Mouse (Mus musculus): Measurements from ENCODE around the gene Rnase9. TPM values are rescaled to one million over a fixed set of nuclear protein-coding genes. Genes with fewer than 3 reads are reported as not detected.

The Rnase9 gene
- total and polyA plus RNA-seq, 2 experiments = not detected

DNA sequence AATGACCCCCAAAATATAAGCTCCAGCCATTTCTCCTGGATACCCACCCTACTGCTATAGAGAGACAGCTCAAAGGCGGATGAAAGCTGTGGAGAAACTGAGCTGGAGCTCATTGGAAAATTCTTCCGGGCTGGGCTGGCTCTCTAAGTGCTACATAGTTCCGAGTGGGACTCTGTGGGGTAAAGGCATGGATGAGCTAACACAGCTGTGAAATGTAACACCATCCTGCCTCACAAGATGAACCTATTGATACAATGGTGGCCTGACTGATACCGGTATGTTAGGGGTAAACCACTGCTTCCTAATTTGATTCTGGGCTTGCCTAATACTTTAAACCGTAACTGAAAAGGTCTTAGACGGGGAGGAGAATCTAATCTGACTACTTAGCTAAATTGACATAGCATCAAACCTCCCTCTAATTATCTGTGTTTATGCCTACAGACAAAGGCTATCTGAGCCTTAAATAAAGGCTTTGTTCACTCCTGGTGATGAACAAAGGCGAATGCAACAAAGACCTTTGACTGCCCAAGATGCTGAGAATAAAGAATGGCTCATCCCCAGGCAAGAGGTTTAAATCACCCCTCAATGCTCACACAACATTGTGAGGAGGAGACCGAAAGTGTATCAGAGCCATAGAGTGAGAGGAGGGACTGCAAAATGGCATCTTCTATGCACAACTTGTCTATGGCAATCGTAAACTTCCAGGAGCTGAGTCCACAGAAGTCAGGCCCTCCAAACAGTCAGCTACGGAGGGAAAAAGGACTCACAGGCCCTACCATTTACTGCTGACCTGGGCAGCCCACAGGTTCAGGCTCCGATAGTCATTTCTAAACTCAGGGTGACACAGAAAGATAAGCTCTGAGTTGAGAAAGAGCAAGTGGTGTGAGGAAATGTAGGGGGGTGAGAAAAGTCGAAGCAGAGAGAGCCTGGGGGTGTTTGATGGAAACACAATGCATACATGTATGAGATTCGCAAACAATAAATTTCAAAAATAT is 12.9 kb upstream of the Rnase9 start:
- Histone ChIP-seq H3K4me1 (ENCODE audit: control insufficient read depth, insufficient read depth, low read length) (no peaks in the 10 kb centered on the region), H3K9ac (ENCODE audit: low read depth, low read length) (no peak overlapping the region), H3K27ac (replicated peaks; ENCODE audit: insufficient read depth, low read depth, low read length) (no peak overlapping the region), H3K79me2 (ENCODE audit: control insufficient read depth, insufficient read depth, low read length) (no peaks in the 10 kb centered on the region), H3K4me3 (ENCODE audit: insufficient read depth, low read depth, low read length) (no peak overlapping the region), H3K27me3 (ENCODE audit: control insufficient read depth, insufficient read depth, low read length) (no peaks in the 10 kb centered on the region), H3K36me3 (ENCODE audit: control insufficient read depth, insufficient read depth, low read length) (no peaks in the 10 kb centered on the region)
- TF ChIP-seq POLR2A (IDR thresholded peaks at IDR 0.05; ENCODE audit: extremely low read depth, insufficient read depth, low read length) = no peak
- TF ChIP-seq CTCF (IDR thresholded peaks at IDR 0.05; ENCODE audit: low read depth, low read length) = no peak
- 86% methylated on average over 13 of the region's 13 CpGs for WGBS
- DNase-seq (ENCODE audit: extremely low read depth, low read depth, low spot score) = no peak

DNA sequence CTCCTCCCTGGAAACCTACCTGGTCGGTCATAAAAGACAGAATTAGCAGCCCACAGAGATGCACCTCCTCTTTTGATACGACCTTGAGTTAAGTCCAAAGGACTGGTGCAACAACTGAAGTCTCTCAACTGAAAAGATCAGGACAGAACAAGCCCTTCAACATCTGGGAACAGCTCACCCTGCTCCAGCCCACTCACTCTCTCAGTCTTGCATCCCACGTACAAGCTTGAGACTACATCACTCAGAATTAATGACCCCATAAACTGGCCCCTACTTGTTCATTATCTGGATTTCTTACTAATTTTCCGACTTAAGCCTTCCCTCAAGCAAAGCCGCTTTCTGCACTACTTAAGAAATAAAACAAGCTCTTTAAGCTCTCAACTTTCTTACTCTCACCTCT is 11.5 kb upstream of the Rnase9 start:
- no peaks in the 10 kb centered on the region for H3K79me2 ChIP-seq (ENCODE audit: control insufficient read depth, insufficient read depth, low read length)
- TF ChIP-seq CTCF (IDR thresholded peaks at IDR 0.05; ENCODE audit: low read depth, low read length) (no peak), POLR2A (IDR thresholded peaks at IDR 0.05; ENCODE audit: extremely low read depth, insufficient read depth, low read length) (no peak)
- no peaks in the 10 kb centered on the region for H3K27me3 ChIP-seq (ENCODE audit: control insufficient read depth, insufficient read depth, low read length)
- H3K27ac ChIP-seq (replicated peaks; ENCODE audit: insufficient read depth, low read depth, low read length) = no peak overlapping the region
- H3K4me3 ChIP-seq (ENCODE audit: insufficient read depth, low read depth, low read length) = no peak overlapping the region
- no peak for DNase-seq (ENCODE audit: extremely low read depth, low read depth, low spot score)
- no peaks in the 10 kb centered on the region for H3K4me1 ChIP-seq (ENCODE audit: control insufficient read depth, insufficient read depth, low read length)
- 73% methylated on average over 5 of the region's 5 CpGs for WGBS
- no peak overlapping the region for H3K9ac ChIP-seq (ENCODE audit: low read depth, low read length)
- H3K36me3 ChIP-seq (ENCODE audit: control insufficient read depth, insufficient read depth, low read length) = no peaks in the 10 kb centered on the region

DNA sequence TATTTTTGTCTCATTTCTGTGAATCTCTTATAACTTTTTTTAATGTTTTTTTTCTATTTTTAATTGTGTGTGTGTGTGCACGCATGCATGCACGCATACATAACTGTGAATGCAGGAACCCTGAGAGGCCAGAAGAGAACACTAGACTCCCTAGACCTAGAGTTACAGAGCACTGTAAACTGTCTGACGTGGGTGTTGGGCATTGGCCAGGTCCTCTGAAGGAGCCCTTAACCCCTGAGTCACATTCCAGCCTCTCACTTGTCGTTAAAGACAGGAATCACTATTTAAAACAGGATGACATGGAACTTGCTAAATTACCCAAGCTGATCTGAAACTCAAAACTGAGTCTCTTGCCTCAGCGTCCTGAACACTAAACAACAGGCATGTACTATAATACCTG is 10.3 kb upstream of the Rnase9 start:
- Histone ChIP-seq H3K4me3 (ENCODE audit: insufficient read depth, low read depth, low read length) (no peak overlapping the region), H3K36me3 (ENCODE audit: control insufficient read depth, insufficient read depth, low read length) (no peaks in the 10 kb centered on the region), H3K4me1 (ENCODE audit: control insufficient read depth, insufficient read depth, low read length) (no peaks in the 10 kb centered on the region), H3K27ac (replicated peaks; ENCODE audit: insufficient read depth, low read depth, low read length) (no peak overlapping the region), H3K9ac (ENCODE audit: low read depth, low read length) (no peak overlapping the region), H3K79me2 (ENCODE audit: control insufficient read depth, insufficient read depth, low read length) (no peaks in the 10 kb centered on the region), H3K27me3 (ENCODE audit: control insufficient read depth, insufficient read depth, low read length) (no peaks in the 10 kb centered on the region)
- 62% methylated on average over 5 of the region's 5 CpGs for WGBS
- DNase-seq (ENCODE audit: extremely low read depth, low read depth, low spot score) = no peak
- no peak for TF ChIP-seq CTCF (IDR thresholded peaks at IDR 0.05; ENCODE audit: low read depth, low read length)

DNA sequence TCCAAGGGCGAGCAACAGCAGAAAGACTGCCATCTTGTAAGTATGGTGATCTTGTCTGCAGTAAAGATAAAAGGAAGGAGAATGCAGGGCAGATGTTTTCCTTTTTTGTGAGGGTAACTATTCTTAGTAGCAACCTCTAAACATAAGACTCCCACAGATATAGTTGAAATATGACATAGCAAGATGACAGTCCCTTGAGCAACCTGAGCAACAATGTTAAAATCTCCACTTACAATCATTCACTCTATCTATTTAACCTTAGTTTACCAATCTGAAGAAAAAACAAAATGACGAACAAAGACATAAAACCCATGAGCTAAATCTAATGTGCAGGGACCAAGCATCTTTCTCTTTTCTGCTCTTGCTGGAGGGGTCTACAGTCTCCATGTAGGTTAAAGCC is 8.4 kb upstream of the Rnase9 start, which contains the start of gene Rnase11:
Gene Rnase11 (minus strand): TSS at position 101 of the 400 bp plus-strand sequence.
- Histone ChIP-seq H3K27me3 (ENCODE audit: control insufficient read depth, insufficient read depth, low read length) (no peaks in the 10 kb centered on the region), H3K4me1 (ENCODE audit: control insufficient read depth, insufficient read depth, low read length) (no peaks in the 10 kb centered on the region), H3K79me2 (ENCODE audit: control insufficient read depth, insufficient read depth, low read length) (no peaks in the 10 kb centered on the region), H3K4me3 (ENCODE audit: insufficient read depth, low read depth, low read length) (no peak within 1 kb of the TSS), H3K36me3 (ENCODE audit: control insufficient read depth, insufficient read depth, low read length) (no peaks in the 10 kb centered on the region), H3K27ac (replicated peaks; ENCODE audit: insufficient read depth, low read depth, low read length) (no peak within 1 kb of the TSS), H3K9ac (ENCODE audit: low read depth, low read length) (no peak within 1 kb of the TSS)
- 89% methylated on average over 2 of the region's 2 CpGs for WGBS
- DNase-seq (ENCODE audit: extremely low read depth, low read depth, low spot score) = no peak
- no peak for TF ChIP-seq POLR2A (IDR thresholded peaks at IDR 0.05; ENCODE audit: extremely low read depth, insufficient read depth, low read length)
- TF ChIP-seq CTCF (IDR thresholded peaks at IDR 0.05; ENCODE audit: low read depth, low read length) = no peak

DNA sequence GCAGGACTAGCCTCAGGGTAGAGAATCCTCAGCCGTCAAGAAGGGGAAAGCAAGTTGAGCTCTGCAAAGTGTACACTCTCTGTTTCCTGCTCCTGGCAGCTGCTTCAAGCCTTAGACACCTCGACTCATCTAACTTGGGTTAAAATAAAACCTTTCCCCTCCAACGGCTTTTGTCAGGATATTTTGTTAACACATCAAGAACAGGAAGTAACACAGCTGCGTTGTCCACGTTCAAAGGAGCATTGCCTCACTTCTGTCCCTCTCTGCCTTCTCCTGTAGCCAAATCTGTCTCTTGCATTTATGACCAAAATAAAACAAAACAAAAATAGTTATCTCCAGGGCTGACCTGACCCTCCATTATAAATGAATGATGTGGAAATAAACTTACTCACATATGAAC is 6.2 kb upstream of the Rnase9 start:
- Histone ChIP-seq H3K36me3 (ENCODE audit: control insufficient read depth, insufficient read depth, low read length) (no peaks in the 10 kb centered on the region), H3K4me1 (ENCODE audit: control insufficient read depth, insufficient read depth, low read length) (no peaks in the 10 kb centered on the region), H3K27me3 (ENCODE audit: control insufficient read depth, insufficient read depth, low read length) (no peaks in the 10 kb centered on the region), H3K9ac (ENCODE audit: low read depth, low read length) (no peak overlapping the region), H3K79me2 (ENCODE audit: control insufficient read depth, insufficient read depth, low read length) (no peaks in the 10 kb centered on the region), H3K4me3 (ENCODE audit: insufficient read depth, low read depth, low read length) (no peak overlapping the region), H3K27ac (replicated peaks; ENCODE audit: insufficient read depth, low read depth, low read length) (no peak overlapping the region)
- DNase-seq (ENCODE audit: extremely low read depth, low read depth, low spot score) = no peak
- WGBS = 46% methylated on average over 5 of the region's 5 CpGs
- TF ChIP-seq POLR2A (IDR thresholded peaks at IDR 0.05; ENCODE audit: extremely low read depth, insufficient read depth, low read length) (no peak), CTCF (IDR thresholded peaks at IDR 0.05; ENCODE audit: low read depth, low read length) (no peak)

DNA sequence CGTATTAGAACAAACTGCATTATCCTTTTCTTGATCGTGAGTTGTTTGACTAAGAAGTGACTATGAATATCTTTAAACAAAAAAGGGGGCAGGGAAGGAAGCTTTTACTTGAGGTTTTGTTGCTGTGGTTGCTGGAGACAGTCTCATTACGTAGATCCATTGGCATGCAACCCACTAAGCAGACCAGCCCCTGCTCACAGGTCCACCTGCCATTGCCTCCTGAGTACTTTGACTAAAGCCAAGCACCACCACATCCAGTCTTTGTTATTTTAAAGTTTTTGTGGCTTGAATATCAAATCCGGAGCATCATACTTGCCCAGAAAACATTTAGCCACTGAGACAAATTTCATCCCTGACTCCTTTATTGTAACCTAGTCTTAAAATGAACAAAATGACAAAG is 5.5 kb downstream of the Rnase9 start:
- TF ChIP-seq CTCF (IDR thresholded peaks at IDR 0.05; ENCODE audit: low read depth, low read length) (no peak), POLR2A (IDR thresholded peaks at IDR 0.05; ENCODE audit: extremely low read depth, insufficient read depth, low read length) (no peak)
- 89% methylated on average over 4 of the region's 4 CpGs for WGBS
- no peak for DNase-seq (ENCODE audit: extremely low read depth, low read depth, low spot score)
- Histone ChIP-seq H3K4me1 (ENCODE audit: control insufficient read depth, insufficient read depth, low read length) (no peaks in the 10 kb centered on the region), H3K27ac (replicated peaks; ENCODE audit: insufficient read depth, low read depth, low read length) (no peak overlapping the region), H3K36me3 (ENCODE audit: control insufficient read depth, insufficient read depth, low read length) (no peaks in the 10 kb centered on the region), H3K9ac (ENCODE audit: low read depth, low read length) (no peak overlapping the region), H3K27me3 (ENCODE audit: control insufficient read depth, insufficient read depth, low read length) (no peaks in the 10 kb centered on the region), H3K4me3 (ENCODE audit: insufficient read depth, low read depth, low read length) (no peak overlapping the region), H3K79me2 (ENCODE audit: control insufficient read depth, insufficient read depth, low read length) (no peaks in the 10 kb centered on the region)
